Mouse (Mus musculus): ENCODE results near the gene Rsph14.

Gene Rsph14

GRCm38 (mm10) chr10:74995377-74995776 lies 37.0 kb downstream of the Rsph14 start:
- no peak for DNase-seq (ENCODE audit: low read depth in 1 of 2, low spot score in 2 of 2)

GRCm38 (mm10) chr10:74994863-74995262 lies 37.5 kb downstream of the Rsph14 start:
- no peak for DNase-seq (ENCODE audit: low read depth in 1 of 2, low spot score in 2 of 2)

GRCm38 (mm10) chr10:74990584-74991322 lies 41.6 kb downstream of the Rsph14 start:
- DNase-seq (ENCODE audit: low read depth in 1 of 2, low spot score in 2 of 2), result no peak

- no peak for DNase-seq (ENCODE audit: low read depth in 1 of 2, low spot score in 2 of 2)
These were observed 42.6 kb downstream of the Rsph14 start for GRCm38 (mm10) chr10:74989814-74990213.

- DNase-seq (ENCODE audit: low read depth in 1 of 2, low spot score in 2 of 2), result no peak
These were observed 44.5 kb downstream of the Rsph14 start for GRCm38 (mm10) chr10:74987698-74988470.

GRCm38 (mm10) chr10:74983176-74983575 lies 49.2 kb downstream of the Rsph14 start:
- no peak for DNase-seq (ENCODE audit: low read depth in 1 of 2, low spot score in 2 of 2)

- no peak for DNase-seq (ENCODE audit: low read depth in 1 of 2, low spot score in 2 of 2)
These were observed 51.2 kb downstream of the Rsph14 start for GRCm38 (mm10) chr10:74981159-74981558.

GRCm38 (mm10) chr10:74978056-74978455 lies 54.3 kb downstream of the Rsph14 start:
- DNase-seq (ENCODE audit: low read depth in 1 of 2, low spot score in 2 of 2), result no peak

- no peak for DNase-seq (ENCODE audit: low read depth in 1 of 2, low spot score in 2 of 2)
These were observed 56.0 kb downstream of the Rsph14 start for GRCm38 (mm10) chr10:74976429-74976828.

- no peak for DNase-seq (ENCODE audit: low read depth in 1 of 2, low spot score in 2 of 2)
These were observed 56.8 kb downstream of the Rsph14 start for GRCm38 (mm10) chr10:74975626-74976025.

GRCm38 (mm10) chr10:74973026-74973425 lies 59.4 kb downstream of the Rsph14 start:
- no peak for DNase-seq (ENCODE audit: low read depth in 1 of 2, low spot score in 2 of 2)

- DNase-seq (ENCODE audit: low read depth in 1 of 2, low spot score in 2 of 2), result no peak
These were observed 63.1 kb downstream of the Rsph14 start for GRCm38 (mm10) chr10:74969266-74969665.

GRCm38 (mm10) chr10:74967651-74968267 lies 64.6 kb downstream of the Rsph14 start:
- DNase-seq (ENCODE audit: low read depth in 1 of 2, low spot score in 2 of 2), result no peak

- peak; percentile 50 to 63 for DNase-seq (ENCODE audit: low read depth in 1 of 2, low spot score in 2 of 2)
These were observed 65.4 kb downstream of the Rsph14 start, which contains the start of gene Gnaz for GRCm38 (mm10) chr10:74966850-74967451. TSS of gene Gnaz (plus strand) at chr10:74967177.

- no peak for DNase-seq (ENCODE audit: low read depth in 1 of 2, low spot score in 2 of 2)
These were observed 68.0 kb downstream of the Rsph14 start for GRCm38 (mm10) chr10:74964380-74964779.

- no peak for DNase-seq (ENCODE audit: low read depth in 1 of 2, low spot score in 2 of 2)
These were observed 79.4 kb downstream of the Rsph14 start for GRCm38 (mm10) chr10:74952830-74953443.

- DNase-seq (ENCODE audit: low read depth in 1 of 2, low spot score in 2 of 2), result no peak
These were observed 91.6 kb downstream of the Rsph14 start for GRCm38 (mm10) chr10:74940795-74941194.

- DNase-seq (ENCODE audit: low read depth in 1 of 2, low spot score in 2 of 2), result no peak
These were observed 93.1 kb downstream of the Rsph14 start for GRCm38 (mm10) chr10:74939300-74939699.

- no peak for DNase-seq (ENCODE audit: low read depth in 1 of 2, low spot score in 2 of 2)
These were observed 94.0 kb downstream of the Rsph14 start for GRCm38 (mm10) chr10:74938410-74938809.

- DNase-seq (ENCODE audit: low read depth in 1 of 2, low spot score in 2 of 2), result no peak
These were observed 95.2 kb downstream of the Rsph14 start for GRCm38 (mm10) chr10:74937003-74937790.
